Mouse (Mus musculus): ENCODE measurements around the gene Ssr2. TPM values are rescaled to one million over a fixed set of nuclear protein-coding genes. Genes with fewer than 3 reads are reported as not detected.

Gene Ssr2
- total RNA-seq, 2 experiments from 2014 or later = 70.7 to 73.8 TPM

- intact Hi-C loops (cut with DNase I) = no loop called here
Measured at GRCm38 (mm10) chr3:88635506-88636275, 60.0 kb downstream of the Ssr2 start.

DNA sequence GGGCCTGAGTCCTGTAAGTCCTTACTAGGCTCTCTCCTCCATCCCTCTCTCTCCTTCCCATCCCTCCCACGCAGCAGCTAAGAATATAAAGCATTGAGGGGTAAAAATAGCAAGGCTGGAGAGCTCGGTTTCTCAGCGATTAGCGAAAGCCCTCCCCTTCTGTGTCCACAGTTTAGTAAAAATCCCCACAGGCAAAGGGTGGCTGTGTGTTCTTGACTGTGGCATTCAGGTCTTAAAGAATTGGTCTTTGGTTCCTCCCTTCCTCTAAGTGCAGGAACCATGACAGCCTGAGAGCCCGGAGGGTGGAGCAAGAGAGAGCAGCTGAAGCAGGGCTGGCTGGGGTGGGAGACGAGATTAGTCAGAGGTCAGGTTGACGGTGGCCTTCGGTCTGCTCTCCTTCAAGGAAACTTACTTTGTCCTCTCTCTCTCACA lies 60.9 kb downstream of the Ssr2 start:
- no peak for DNase-seq
- intact Hi-C loops (cut with DNase I) = no loop called here

More at GRCm38 (mm10) chr3:88635506-88636275, 60.0 kb downstream of the Ssr2 start:
- no peak for DNase-seq

- intact Hi-C loops (cut with DNase I) = no loop called here
- no peak for DNase-seq
Measured at GRCm38 (mm10) chr3:88637134-88637533, 61.5 kb downstream of the Ssr2 start.

Small RNA genes within 50 kb of the gene (microRNA-seq; reads per million reads assigned to microRNA genes)
- 0 reads per million in 2 experiments for gene Mir1905 (ENCODE audit: borderline number of aligned reads in 2 of 2)

Other genes with a start within 250 kb of the Ssr2 start
- 1 to 10 TPM; 1.1 to 2.1 TPM for gene Tmem79, start 239.7 kb upstream of the Ssr2 start, total RNA-seq (2021)
- 10 to 100 TPM; 38.7 to 42.7 TPM for gene Smg5, start 239.6 kb upstream of the Ssr2 start, total RNA-seq (2021)
- gene Paqr6, start 211.3 kb upstream of the Ssr2 start, total RNA-seq (2021) = 1 to 10 TPM in 1 of 2 experiments, under 1 TPM in 1; 0.46 to 1.2 TPM
- gene Bglap3, start 203.1 kb upstream of the Ssr2 start, total RNA-seq (2021) = not detected
- not detected for gene Bglap2, start 197.2 kb upstream of the Ssr2 start, total RNA-seq (2021)
- gene Bglap, start 191.4 kb upstream of the Ssr2 start, total RNA-seq (2021) = not detected
- 10 to 100 TPM; 14.5 to 18.3 TPM for gene Pmf1, start 165.5 kb upstream of the Ssr2 start, total RNA-seq (2021)
- 10 to 100 TPM; 11.6 to 15.6 TPM for gene Slc25a44, start 150.7 kb upstream of the Ssr2 start, total RNA-seq (2021)
- gene Sema4a, start 114.7 kb upstream of the Ssr2 start, total RNA-seq (2021) = 1 to 10 TPM; 3.1 to 3.6 TPM
- gene Lmna, start 65.9 kb upstream of the Ssr2 start, total RNA-seq (2021) = 100 to 1,000 TPM; 121 to 130 TPM
- under 1 TPM; 0.22 to 0.58 TPM for gene Mex3a, start 43.5 kb upstream of the Ssr2 start, total RNA-seq (2021)
- gene Rab25, start 27.6 kb upstream of the Ssr2 start, total RNA-seq (2021) = not detected
- gene Lamtor2, start 22.8 kb upstream of the Ssr2 start, total RNA-seq (2021) = 10 to 100 TPM; 94.6 to 99.1 TPM
- gene Ubqln4, start 22.1 kb upstream of the Ssr2 start, total RNA-seq (2021) = 10 to 100 TPM; 65.0 to 75.6 TPM
- 10 to 100 TPM; 42.2 to 51.1 TPM for gene Arhgef2, start 30.1 kb downstream of the Ssr2 start, total RNA-seq (2021)
- gene Rxfp4, start 77.3 kb downstream of the Ssr2 start, total RNA-seq (2021) = under 1 TPM in 1 of 2 experiments, not detected in 1; 0.22 TPM
- 10 to 100 TPM; 27.4 to 30.8 TPM for gene Khdc4, start 109.9 kb downstream of the Ssr2 start, total RNA-seq (2021)
- 10 to 100 TPM; 91.0 to 99.6 TPM for gene Rit1, start 141.0 kb downstream of the Ssr2 start, total RNA-seq (2021)
- gene Syt11, start 199.3 kb downstream of the Ssr2 start, total RNA-seq (2021) = 1 to 10 TPM; 6.2 to 7.0 TPM